Mouse (Mus musculus) hindbrain, postnatal 0 days (tissue): ENCODE results near the gene Olfr30. TPM values are rescaled to one million over a fixed set of nuclear protein-coding genes. Genes with fewer than 3 reads are reported as not detected.

ENCODE experiments used
- ATAC-seq: fragments of 200-750 bp; cut with Nextera tagmentation; 2 replicates; pipeline ENCODE4 v1.8.0; 2017; ENCODE audit warnings: mild to moderate bottlenecking, moderate TSS enrichment, moderate library complexity
- DNase-seq: peaks from one replicate; pipeline ENCODE4 v3.0.0-alpha.2; 2015; ENCODE audit warnings: low spot score
- H3K27ac ChIP-seq: fragments of 300-500 bp; sonication (generic); 2 replicates; pipeline ENCODE4 v1.5.1; 2014; ENCODE audit warnings: mild to moderate bottlenecking
- H3K27me3 ChIP-seq: fragments of 300-500 bp; sonication (generic); 2 replicates; pipeline ENCODE4 v1.6.1; 2014; ENCODE audit warnings: low read length, mixed read lengths; ENCODE audit not compliant: insufficient read depth
- H3K36me3 ChIP-seq: fragments of 300-500 bp; sonication (generic); 2 replicates; pipeline ENCODE4 v1.6.1; 2014; ENCODE audit warnings: low read length, mixed read lengths; ENCODE audit not compliant: insufficient read depth
- H3K4me1 ChIP-seq: fragments of 300-500 bp; sonication (generic); 2 replicates; pipeline ENCODE4 v1.6.1; 2014; ENCODE audit warnings: antibody characterized with exemption, low read length, mixed read lengths; ENCODE audit not compliant: insufficient read depth
- H3K4me2 ChIP-seq: fragments of 300-500 bp; sonication (generic); 2 replicates; pipeline ENCODE4 v1.6.1; 2014; ENCODE audit warnings: low read depth, mild to moderate bottlenecking, low read length, moderate library complexity, mixed read lengths
- H3K4me3 ChIP-seq: fragments of 300-500 bp; sonication (generic); 2 replicates; pipeline ENCODE4 v1.5.1; 2014; ENCODE audit warnings: low read length
- H3K9ac ChIP-seq: fragments of 300-500 bp; sonication (generic); replicated peaks from 2 replicates; pipeline ENCODE4 v1.6.1; 2014; ENCODE audit warnings: mild to moderate bottlenecking, low read length, moderate library complexity, mixed read lengths
- H3K9me3 ChIP-seq: fragments of 300-500 bp; sonication (generic); 2 replicates; pipeline ENCODE4 v1.6.1; 2016; ENCODE audit warnings: low read length, mixed read lengths
- CTCF ChIP-seq: IDR thresholded peaks from 2 replicates; pipeline ENCODE4 v1.5.1; 2016; ENCODE audit warnings: antibody characterized with exemption, control low read depth, low read depth
- WGBS: fragments of 180-500 bp; shearing (Covaris S2); extraction: QIAGEN DNeasy Blood & Tissue Kit; methylation state at CpG from one replicate; pipeline ENCODE4 v1.1.7; 2014; 5-methylcytosine and 5-hydroxymethylcytosine counted together
- polyA plus RNA-seq: library from polyadenylated mRNA; unstranded; fragments of >200 nt; fragmentation: Nextera tagmentation; extraction: Ambion mirVana; gene quantifications from 2 replicates; pipeline ENCODE4 v1.2.1, GENCODE M21; 2015
- total RNA-seq: library from RNA; depleted of rRNA; stranded (reverse); fragments of >200 nt; gene quantifications from 2 replicates; pipeline ENCODE4 v1.2.3, GENCODE M21; 2014; rRNA removed

Gene Olfr30
- total and polyA plus RNA-seq, 2 experiments from 2014 or later: not detected

- WGBS: 95% methylated on average over 9 of the region's 9 CpGs
- H3K4me3 ChIP-seq: no peak within 1 kb of the TSS
- no peak for TF ChIP-seq CTCF
These were observed 9.3 kb downstream of the Olfr30 start, which contains the start of gene Lypd9 for GRCm38 (mm10) chr11:58452759-58453158. Gene Lypd9, minus strand, starts transcription at chr11:58452923.

GRCm38 (mm10) chr11:58437866-58438265 is 24.2 kb downstream of the Olfr30 start:
- Histone ChIP-seq H3K27ac (no peak overlapping the region), H3K9me3 (no peaks in the 10 kb centered on the region), H3K36me3 (no peaks in the 10 kb centered on the region), H3K9ac (no peak overlapping the region), H3K4me3 (no peak overlapping the region), H3K27me3 (no peaks in the 10 kb centered on the region), H3K4me1 (no peaks in the 10 kb centered on the region), H3K4me2 (no peak overlapping the region)
- DNase-seq (no peak), ATAC-seq (no peak)
- WGBS: 48% methylated on average over 5 of the region's 5 CpGs
- TF ChIP-seq CTCF: no peak

More at GRCm38 (mm10) chr11:58452759-58453158, 9.3 kb downstream of the Olfr30 start, which contains the start of gene Lypd9:
- DNase-seq: no peak
- H3K4me1 ChIP-seq: no peaks in the 10 kb centered on the region
- H3K27me3 ChIP-seq: no peaks in the 10 kb centered on the region
- H3K9ac ChIP-seq: no peak within 1 kb of the TSS
- H3K36me3 ChIP-seq: no peaks in the 10 kb centered on the region
- H3K27ac ChIP-seq: no peak within 1 kb of the TSS
- ATAC-seq: no peak
- H3K4me2 ChIP-seq: no peak within 1 kb of the TSS
- no peaks in the 10 kb centered on the region; the same call in 1 of the 2 replicates for H3K9me3 ChIP-seq

- Histone ChIP-seq H3K4me3 (no peak within 1 kb of the TSS), H3K27me3 (no peaks in the 10 kb centered on the region), H3K36me3 (no peaks in the 10 kb centered on the region), H3K27ac (no peak within 1 kb of the TSS), H3K4me1 (no peaks in the 10 kb centered on the region), H3K4me2 (no peak within 1 kb of the TSS), H3K9me3 (no peaks in the 10 kb centered on the region), H3K9ac (no peak within 1 kb of the TSS)
- ATAC-seq: no peak
- no peak for DNase-seq
- WGBS: 88% methylated on average over 3 of the region's 3 CpGs
- TF ChIP-seq CTCF: no peak
These were observed 29.8 kb downstream of the Olfr30 start, which contains the start of gene Gm12253 for GRCm38 (mm10) chr11:58432259-58432658. Gene Gm12253, plus strand, starts transcription at chr11:58432559.

GRCm38 (mm10) chr11:58420815-58421214 is 41.3 kb downstream of the Olfr30 start, which contains the start of gene 1810065E05Rik:
Gene 1810065E05Rik, plus strand, starts transcription at chr11:58421111.
- ATAC-seq: no peak
- TF ChIP-seq CTCF: no peak
- Histone ChIP-seq H3K4me2 (no peak within 1 kb of the TSS), H3K36me3 (no peaks in the 10 kb centered on the region), H3K27ac (no peak within 1 kb of the TSS), H3K9me3 (no peaks in the 10 kb centered on the region), H3K4me1 (no peaks in the 10 kb centered on the region), H3K27me3 (no peaks in the 10 kb centered on the region), H3K9ac (no peak within 1 kb of the TSS), H3K4me3 (no peak within 1 kb of the TSS)
- 69% methylated on average over 1 of the region's 1 CpGs for WGBS
- no peak for DNase-seq

- H3K9ac ChIP-seq: no peak overlapping the region
- no peak overlapping the region for H3K4me2 ChIP-seq
- DNase-seq (no peak), ATAC-seq (no peak)
- no peak overlapping the region for H3K27ac ChIP-seq
- no peak overlapping the region for H3K4me3 ChIP-seq
- no peaks in the 10 kb centered on the region for H3K4me1 ChIP-seq
- H3K9me3 ChIP-seq: no peaks in the 10 kb centered on the region
- 82% methylated on average over 3 of the region's 3 CpGs for WGBS
- H3K36me3 ChIP-seq: no peaks in the 10 kb centered on the region
- TF ChIP-seq CTCF: no peak
- H3K27me3 ChIP-seq: no peaks in the 10 kb centered on the region
These were observed 43.7 kb downstream of the Olfr30 start for GRCm38 (mm10) chr11:58418336-58418735.

GRCm38 (mm10) chr11:58408066-58408465 is 54.0 kb downstream of the Olfr30 start:
- H3K27me3 ChIP-seq: no peaks in the 10 kb centered on the region
- H3K36me3 ChIP-seq: no peaks in the 10 kb centered on the region
- no peak overlapping the region for H3K9ac ChIP-seq
- no peak overlapping the region for H3K4me3 ChIP-seq
- H3K9me3 ChIP-seq: no peaks in the 10 kb centered on the region
- ATAC-seq (no peak), DNase-seq (no peak)
- 52% methylated on average over 3 of the region's 3 CpGs for WGBS
- no peak for TF ChIP-seq CTCF
- no peak overlapping the region for H3K4me2 ChIP-seq
- no peak overlapping the region for H3K27ac ChIP-seq
- H3K4me1 ChIP-seq: no peaks in the 10 kb centered on the region

Other genes starting within 250 kb of the Olfr30 start
- not detected in 2 replicates for gene 4930438A08Rik, start 187.5 kb downstream of the Olfr30 start, total RNA-seq
- not detected in 2 replicates for gene 4930438A08Rik, start 187.5 kb downstream of the Olfr30 start, polyA plus RNA-seq
- 23.9 and 27.8 TPM in 2 replicates for gene Zfp692, start 155.2 kb downstream of the Olfr30 start, total RNA-seq
- gene Zfp692, start 155.2 kb downstream of the Olfr30 start, polyA plus RNA-seq: 19.7 and 21.9 TPM in 2 replicates
- gene Zfp672, start 131.9 kb downstream of the Olfr30 start, total RNA-seq: 36.3 and 42.9 TPM in 2 replicates
- gene Zfp672, start 131.9 kb downstream of the Olfr30 start, polyA plus RNA-seq: 43.8 TPM in 2 replicates
- gene Sh3bp5l, start 131.5 kb downstream of the Olfr30 start, total RNA-seq: 51.8 and 55.4 TPM in 2 replicates
- 39.7 and 40.3 TPM in 2 replicates for gene Sh3bp5l, start 131.5 kb downstream of the Olfr30 start, polyA plus RNA-seq
- not detected in 2 replicates for gene Lypd8, start 83.2 kb downstream of the Olfr30 start, total RNA-seq
- gene Lypd8, start 83.2 kb downstream of the Olfr30 start, polyA plus RNA-seq: not detected in 2 replicates
- not detected in 2 replicates for gene 1810065E05Rik, start 41.2 kb downstream of the Olfr30 start, total RNA-seq
- not detected in 2 replicates for gene 1810065E05Rik, start 41.2 kb downstream of the Olfr30 start, polyA plus RNA-seq
- gene Gm12253, start 29.7 kb downstream of the Olfr30 start, total RNA-seq: not detected in 2 replicates
- gene Gm12253, start 29.7 kb downstream of the Olfr30 start, polyA plus RNA-seq: not detected in 2 replicates
- not detected in 2 replicates for gene Lypd9, start 9.3 kb downstream of the Olfr30 start, total RNA-seq
- not detected in 2 replicates for gene Lypd9, start 9.3 kb downstream of the Olfr30 start, polyA plus RNA-seq
- not detected in 2 replicates for gene Olfr332, start 30.3 kb upstream of the Olfr30 start, total RNA-seq
- gene Olfr332, start 30.3 kb upstream of the Olfr30 start, polyA plus RNA-seq: not detected in 2 replicates
- gene Olfr331, start 40.3 kb upstream of the Olfr30 start, total RNA-seq: not detected in 2 replicates
- not detected in 2 replicates for gene Olfr331, start 40.3 kb upstream of the Olfr30 start, polyA plus RNA-seq
- gene Olfr330, start 72.6 kb upstream of the Olfr30 start, total RNA-seq: not detected in 2 replicates
- 0.15 TPM in 1 of 2 replicates, not detected in the other for gene Olfr330, start 72.6 kb upstream of the Olfr30 start, polyA plus RNA-seq
- not detected in 2 replicates for gene Olfr329-ps, start 84.2 kb upstream of the Olfr30 start, total RNA-seq
- gene Olfr329-ps, start 84.2 kb upstream of the Olfr30 start, polyA plus RNA-seq: 0.11 TPM in 1 of 2 replicates, not detected in the other
- gene Olfr328, start 93.4 kb upstream of the Olfr30 start, total RNA-seq: not detected in 2 replicates
- gene Olfr328, start 93.4 kb upstream of the Olfr30 start, polyA plus RNA-seq: not detected in 2 replicates
- gene Olfr224, start 108.3 kb upstream of the Olfr30 start, total RNA-seq: not detected in 2 replicates
- 0.08 TPM in 1 of 2 replicates, not detected in the other for gene Olfr224, start 108.3 kb upstream of the Olfr30 start, polyA plus RNA-seq
- gene Olfr325, start 115.5 kb upstream of the Olfr30 start, total RNA-seq: not detected in 2 replicates
- gene Olfr325, start 115.5 kb upstream of the Olfr30 start, polyA plus RNA-seq: not detected in 2 replicates
- 0.26 and 0.54 TPM in 2 replicates for gene Olfr324, start 132.8 kb upstream of the Olfr30 start, total RNA-seq
- gene Olfr324, start 132.8 kb upstream of the Olfr30 start, polyA plus RNA-seq: 0.05 and 0.13 TPM in 2 replicates
- gene 2210407C18Rik, start 153.8 kb upstream of the Olfr30 start, total RNA-seq: not detected in 2 replicates
- not detected in 2 replicates for gene 2210407C18Rik, start 153.8 kb upstream of the Olfr30 start, polyA plus RNA-seq
- gene Olfr323, start 168.2 kb upstream of the Olfr30 start, total RNA-seq: not detected in 2 replicates
- gene Olfr323, start 168.2 kb upstream of the Olfr30 start, polyA plus RNA-seq: not detected in 2 replicates
- gene Trim58, start 178.2 kb upstream of the Olfr30 start, total RNA-seq: 0.10 TPM in 1 of 2 replicates, not detected in the other
- gene Trim58, start 178.2 kb upstream of the Olfr30 start, polyA plus RNA-seq: 0.10 and 0.31 TPM in 2 replicates
- gene Olfr322, start 196.5 kb upstream of the Olfr30 start, total RNA-seq: 0.07 and 0.16 TPM in 2 replicates
- not detected in 2 replicates for gene Olfr322, start 196.5 kb upstream of the Olfr30 start, polyA plus RNA-seq
- gene Olfr320, start 218.8 kb upstream of the Olfr30 start, total RNA-seq: not detected in 2 replicates
- gene Olfr320, start 218.8 kb upstream of the Olfr30 start, polyA plus RNA-seq: not detected in 2 replicates
- gene Olfr319, start 236.9 kb upstream of the Olfr30 start, total RNA-seq: not detected in 2 replicates
- not detected in 2 replicates for gene Olfr319, start 236.9 kb upstream of the Olfr30 start, polyA plus RNA-seq